Mouse (Mus musculus) hindbrain, embryonic 16.5 days (tissue): ENCODE results near the gene Bbs4. TPM values are rescaled to one million over a fixed set of nuclear protein-coding genes. Genes with fewer than 3 reads are reported as not detected.
A peak's percentile ranks its signal among the peaks of the same experiment; 100 is the strongest.

ENCODE experiments used
- ATAC-seq: fragments of 200-750 bp; cut with Nextera tagmentation; 2 replicates; pipeline ENCODE4 v1.8.0; 2017; ENCODE audit warnings: moderate TSS enrichment, moderate library complexity
- H3K27ac ChIP-seq: fragments of 300-500 bp; sonication (generic); 2 replicates; pipeline ENCODE4 v1.5.1; 2014; ENCODE audit warnings: low read depth, mild to moderate bottlenecking, control low read depth, low read length, moderate library complexity
- H3K27me3 ChIP-seq: fragments of 300-500 bp; sonication (generic); replicated peaks from 2 replicates; pipeline ENCODE4 v1.6.1; 2014; ENCODE audit warnings: low read length; ENCODE audit not compliant: control insufficient read depth, insufficient read depth
- H3K36me3 ChIP-seq: fragments of 300-500 bp; sonication (generic); 2 replicates; pipeline ENCODE4 v1.6.1; 2014; ENCODE audit warnings: mild to moderate bottlenecking, low read length, moderate library complexity, mixed read lengths; ENCODE audit not compliant: control insufficient read depth, insufficient read depth
- H3K4me1 ChIP-seq: fragments of 300-500 bp; sonication (generic); 2 replicates; pipeline ENCODE4 v1.6.1; 2014; ENCODE audit warnings: low read depth, low read length; ENCODE audit not compliant: control insufficient read depth, insufficient read depth
- H3K4me2 ChIP-seq: fragments of 300-500 bp; sonication (generic); 2 replicates; pipeline ENCODE4 v1.6.1; 2014; ENCODE audit warnings: mild to moderate bottlenecking, low read length, control low read depth, moderate library complexity
- H3K4me3 ChIP-seq: fragments of 300-500 bp; sonication (generic); 2 replicates; pipeline ENCODE4 v1.5.1; 2014; ENCODE audit warnings: mild to moderate bottlenecking, low read length, control low read depth, moderate library complexity
- H3K9ac ChIP-seq: fragments of 300-500 bp; sonication (generic); 2 replicates; pipeline ENCODE4 v1.6.1; 2014; ENCODE audit warnings: low read depth, mild to moderate bottlenecking, control low read depth, low read length, moderate library complexity
- H3K9me3 ChIP-seq: fragments of 300-500 bp; sonication (generic); 2 replicates; pipeline ENCODE4 v1.6.1; 2014; ENCODE audit warnings: mild to moderate bottlenecking, low read length, moderate library complexity; ENCODE audit not compliant: control insufficient read depth
- WGBS: fragments of 180-500 bp; shearing (Covaris S2); extraction: QIAGEN DNeasy Blood & Tissue Kit; methylation state at CpG from one replicate; pipeline ENCODE4 v1.1.7; 2014; 5-methylcytosine and 5-hydroxymethylcytosine counted together
- polyA plus RNA-seq: library from polyadenylated mRNA; unstranded; fragments of >200 nt; fragmentation: Nextera tagmentation; extraction: Ambion mirVana; gene quantifications from 2 replicates; pipeline ENCODE4 v1.2.1, GENCODE M21; 2015

Bbs4 gene
- polyA plus RNA-seq, 1 experiment from 2014 or later: 44.0 TPM

GRCm38 (mm10) chr9:59288685-59289410, 64.5 kb downstream of the Bbs4 start:
- Histone ChIP-seq H3K9me3 (no peaks in the 10 kb centered on the region), H3K27ac (no peak overlapping the region), H3K36me3 (no peaks in the 10 kb centered on the region), H3K9ac (no peak overlapping the region), H3K4me3 (no peak overlapping the region), H3K27me3 (no peaks in the 10 kb centered on the region), H3K4me2 (no peak overlapping the region), H3K4me1 (peaks cover 7% of the 10 kb centered on the region)
- WGBS: 63% methylated on average over 3 of the region's 3 CpGs
- ATAC-seq: no peak

- H3K9ac ChIP-seq: no peak overlapping the region
- H3K27ac ChIP-seq: no peak overlapping the region
- H3K4me3 ChIP-seq: no peak overlapping the region
- H3K36me3 ChIP-seq: no peaks in the 10 kb centered on the region
- no peaks in the 10 kb centered on the region for H3K9me3 ChIP-seq
- peaks cover 7% of the 10 kb centered on the region for H3K4me1 ChIP-seq
- 83% methylated on average over 5 of the region's 5 CpGs for WGBS
- no peak for ATAC-seq
- H3K4me2 ChIP-seq: no peak overlapping the region
- H3K27me3 ChIP-seq: no peaks in the 10 kb centered on the region
Measured at GRCm38 (mm10) chr9:59288058-59288457, 65.2 kb downstream of the Bbs4 start.

DNA sequence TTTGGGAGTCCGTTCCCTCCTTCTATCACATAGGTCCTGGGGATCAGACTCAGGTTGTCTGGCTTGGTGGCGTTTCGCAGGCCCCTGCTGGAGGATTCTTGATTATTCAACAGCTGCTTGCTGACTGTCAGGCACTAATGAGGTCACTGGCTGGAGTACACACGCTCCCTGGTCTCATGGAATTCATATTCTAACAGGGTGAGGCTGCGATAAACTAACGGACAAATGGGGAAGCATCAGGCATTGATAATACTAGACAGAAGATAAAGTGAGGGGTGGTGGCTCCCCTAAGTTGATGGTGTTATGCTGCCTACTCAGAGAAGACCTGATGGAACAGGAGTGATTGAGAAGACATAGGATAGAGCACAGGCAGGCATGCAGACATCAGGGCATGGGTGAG, 67.7 kb downstream of the Bbs4 start:
- peaks cover 5% of the 10 kb centered on the region for H3K4me1 ChIP-seq
- 68% methylated on average over 6 of the region's 6 CpGs for WGBS
- H3K4me2 ChIP-seq: no peak overlapping the region
- no peak overlapping the region for H3K27ac ChIP-seq
- H3K4me3 ChIP-seq: no peak overlapping the region
- H3K27me3 ChIP-seq: no peaks in the 10 kb centered on the region
- no peak for ATAC-seq
- no peaks in the 10 kb centered on the region for H3K36me3 ChIP-seq
- H3K9ac ChIP-seq: no peak overlapping the region
- H3K9me3 ChIP-seq: no peaks in the 10 kb centered on the region

- Histone ChIP-seq H3K27me3 (no peaks in the 10 kb centered on the region), H3K36me3 (no peaks in the 10 kb centered on the region), H3K4me2 (peak overlapping the region; percentile 46), H3K27ac (no peak overlapping the region), H3K4me3 (no peak overlapping the region), H3K9me3 (no peaks in the 10 kb centered on the region), H3K9ac (peak overlapping the region; percentile 28; the same call in 1 of the 2 replicates), H3K4me1 (peaks cover 4% of the 10 kb centered on the region)
- peak; percentile 11; the same call in 1 of the 2 replicates for ATAC-seq
- WGBS: 64% methylated on average over 6 of the region's 7 CpGs
Measured at GRCm38 (mm10) chr9:59282683-59282986, 70.7 kb downstream of the Bbs4 start.

DNA sequence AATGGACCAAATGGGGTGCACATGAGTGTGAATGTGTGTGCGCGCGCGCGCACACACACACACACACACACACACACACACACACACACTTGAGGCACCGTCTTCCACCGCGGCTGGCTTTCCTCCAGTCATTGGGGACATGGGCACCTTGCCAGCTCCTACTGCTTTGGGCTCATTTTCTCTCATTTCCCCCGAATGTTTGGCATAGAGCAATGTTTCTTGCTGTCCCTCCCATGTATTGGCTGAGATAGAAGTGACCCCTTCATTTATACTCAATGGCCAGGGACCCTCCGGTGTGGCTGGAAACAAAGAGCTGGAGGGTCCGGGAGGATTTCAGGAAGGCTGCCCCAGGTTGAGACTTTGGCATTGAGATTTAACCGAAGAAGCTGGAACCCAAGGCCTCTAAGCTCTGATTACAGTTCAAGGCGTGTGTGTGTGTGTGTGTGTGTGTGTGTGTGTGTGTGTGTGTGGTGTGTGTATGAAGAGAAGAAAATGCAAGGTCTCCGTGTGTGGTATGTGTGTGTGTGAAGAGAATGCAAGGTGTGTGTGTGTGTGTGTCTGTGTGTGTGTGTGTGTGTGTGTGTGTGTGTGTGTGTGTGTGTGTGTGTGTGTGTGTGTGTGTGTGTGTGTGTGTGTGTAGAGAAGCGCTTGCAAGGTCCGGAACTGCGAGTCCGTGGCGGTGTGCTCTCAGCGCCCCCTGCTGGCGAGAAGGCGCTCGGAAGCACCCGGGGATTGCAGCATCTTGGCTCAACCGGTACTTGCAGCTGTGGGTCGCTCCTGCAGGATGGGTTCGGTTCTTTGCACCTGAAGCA, 71.2 kb downstream of the Bbs4 start:
- WGBS: 40% methylated on average over 23 of the region's 27 CpGs
- peak overlapping the region; percentile 28; the same call in 1 of the 2 replicates for H3K9ac ChIP-seq
- ATAC-seq: peak; percentile 85
- H3K36me3 ChIP-seq: no peaks in the 10 kb centered on the region
- H3K27ac ChIP-seq: 0 out of 2 replicates have a peak overlapping the region, but pooled peaks have one; percentile 24
- no peaks in the 10 kb centered on the region for H3K27me3 ChIP-seq
- H3K4me2 ChIP-seq: peak overlapping the region; percentile 46
- no peak overlapping the region for H3K4me3 ChIP-seq
- peaks cover 4% of the 10 kb centered on the region for H3K4me1 ChIP-seq
- no peaks in the 10 kb centered on the region for H3K9me3 ChIP-seq

DNA sequence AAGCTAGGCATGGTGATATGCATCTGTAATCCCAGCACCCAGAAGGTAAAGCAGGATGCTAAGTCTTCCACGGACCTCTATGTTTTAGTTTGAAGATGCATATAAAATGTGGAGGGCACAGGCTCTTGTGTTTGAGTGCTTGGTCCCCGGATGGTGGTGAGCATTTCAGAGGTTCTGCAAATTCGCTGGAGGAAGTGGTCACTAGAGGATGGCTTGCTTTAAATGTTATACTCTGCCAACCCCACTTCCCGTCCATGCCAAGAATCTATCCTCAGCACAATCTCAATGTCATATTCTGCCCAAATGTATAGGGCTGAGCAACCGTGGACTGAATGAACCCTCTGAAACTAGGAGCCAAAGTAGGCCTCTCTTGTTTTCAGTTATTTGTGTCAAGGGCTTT, 72.4 kb downstream of the Bbs4 start:
- H3K27ac ChIP-seq: no peak overlapping the region
- H3K4me3 ChIP-seq: no peak overlapping the region
- ATAC-seq: no peak
- H3K27me3 ChIP-seq: no peaks in the 10 kb centered on the region
- H3K4me1 ChIP-seq: peaks cover 4% of the 10 kb centered on the region
- H3K9ac ChIP-seq: no peak overlapping the region
- H3K36me3 ChIP-seq: no peaks in the 10 kb centered on the region
- H3K4me2 ChIP-seq: no peak overlapping the region
- no peaks in the 10 kb centered on the region for H3K9me3 ChIP-seq
- 91% methylated on average over 5 of the region's 5 CpGs for WGBS

- Histone ChIP-seq H3K36me3 (no peaks in the 10 kb centered on the region), H3K27ac (no peak overlapping the region), H3K9me3 (no peaks in the 10 kb centered on the region), H3K4me3 (no peak overlapping the region), H3K9ac (no peak overlapping the region), H3K4me1 (peaks cover 4% of the 10 kb centered on the region), H3K4me2 (no peak overlapping the region), H3K27me3 (no peaks in the 10 kb centered on the region)
- no peak for ATAC-seq
- WGBS: 83% methylated on average over 5 of the region's 5 CpGs
Measured at GRCm38 (mm10) chr9:59278694-59279093, 74.6 kb downstream of the Bbs4 start.

GRCm38 (mm10) chr9:59278199-59278598, 75.1 kb downstream of the Bbs4 start:
- H3K36me3 ChIP-seq: no peaks in the 10 kb centered on the region
- no peak for ATAC-seq

GRCm38 (mm10) chr9:59274846-59275455, 78.4 kb downstream of the Bbs4 start:
- H3K4me3 ChIP-seq: no peak overlapping the region
- no peak overlapping the region for H3K9ac ChIP-seq
- no peaks in the 10 kb centered on the region for H3K9me3 ChIP-seq
- no peak overlapping the region for H3K27ac ChIP-seq
- WGBS: 85% methylated on average over 19 of the region's 19 CpGs
- no peaks in the 10 kb centered on the region for H3K36me3 ChIP-seq
- no peaks in the 10 kb centered on the region for H3K27me3 ChIP-seq
- no peak overlapping the region for H3K4me2 ChIP-seq
- no peak for ATAC-seq
- no peaks in the 10 kb centered on the region for H3K4me1 ChIP-seq

More at GRCm38 (mm10) chr9:59278199-59278598, 75.1 kb downstream of the Bbs4 start:
- H3K4me1 ChIP-seq: peaks cover 4% of the 10 kb centered on the region
- H3K9me3 ChIP-seq: no peaks in the 10 kb centered on the region
- no peak overlapping the region for H3K27ac ChIP-seq
- H3K27me3 ChIP-seq: no peaks in the 10 kb centered on the region
- no peak overlapping the region for H3K4me3 ChIP-seq
- no peak overlapping the region for H3K9ac ChIP-seq
- H3K4me2 ChIP-seq: no peak overlapping the region
- WGBS: 88% methylated on average over 2 of the region's 2 CpGs
